Mouse (Mus musculus): ENCODE measurements around the gene Phf12.

The Phf12 gene

GRCm38 (mm10) chr11:77982441-77982905, at the start of gene Phf12:
Phf12 (plus strand) TSS chr11:77982754.
- peak; percentile 100 for DNase-seq (ENCODE audit: low read depth, low spot score)

GRCm38 (mm10) chr11:77934111-77934521, 48.4 kb upstream of the Phf12 start:
- no peak for DNase-seq (ENCODE audit: low read depth, low spot score)

DNA sequence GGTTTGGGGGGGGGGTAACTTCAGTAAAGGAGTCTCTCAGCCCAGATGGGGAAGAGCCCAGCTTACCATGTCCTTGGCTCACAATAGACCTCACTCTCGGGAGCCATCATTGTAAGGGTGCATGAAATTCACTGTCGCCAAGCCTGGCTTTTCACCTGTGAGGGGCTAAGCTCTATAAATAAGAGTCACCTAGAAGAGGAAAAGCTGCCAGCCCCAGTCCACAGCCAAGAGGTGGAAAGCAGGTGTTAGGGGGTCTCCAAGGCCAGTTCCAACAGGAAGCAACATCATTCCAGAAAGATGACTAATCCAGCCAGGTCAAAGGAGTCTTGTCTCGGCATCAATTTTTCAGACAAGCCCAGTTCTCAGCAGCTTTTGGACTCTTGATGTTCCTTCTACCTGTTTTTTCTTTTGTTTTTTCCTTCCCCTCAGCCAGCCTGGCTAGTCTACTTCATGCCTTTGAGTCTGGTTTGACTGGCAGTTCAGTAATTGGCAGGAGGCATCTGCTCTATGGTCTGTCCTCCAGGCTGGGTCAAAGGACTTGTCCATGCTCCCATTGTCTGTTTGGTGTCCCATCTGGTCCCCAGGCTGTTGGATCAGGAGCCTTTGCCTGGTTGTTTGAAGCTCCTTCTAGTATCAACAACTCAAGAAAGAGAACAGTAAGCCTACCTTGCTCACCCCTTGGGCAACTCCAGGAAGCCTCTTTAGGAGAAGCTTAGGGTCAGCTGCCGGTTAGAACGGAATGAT, 47.8 kb upstream of the Phf12 start:
- DNase-seq (ENCODE audit: low read depth, low spot score): no peak

DNA sequence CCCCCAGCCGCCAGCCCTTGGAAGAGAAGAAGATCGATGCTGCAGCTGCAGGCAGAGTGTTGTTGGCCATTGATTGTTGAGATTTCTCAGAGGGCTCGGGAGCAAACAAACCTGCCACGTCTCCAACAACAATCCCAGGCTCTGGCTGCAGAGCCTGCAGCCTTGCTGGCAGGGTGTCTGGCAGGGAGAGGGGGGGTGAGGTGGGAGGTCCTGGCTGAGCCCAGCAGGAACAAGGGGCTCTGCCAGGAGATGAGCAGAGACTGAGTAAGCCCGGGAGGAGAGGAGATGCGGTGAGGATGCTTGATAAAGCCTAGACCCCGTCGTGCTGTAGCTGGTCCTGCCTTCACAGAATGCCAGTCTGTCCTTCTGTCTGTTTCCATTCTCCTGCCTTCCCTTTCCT, 45.7 kb upstream of the Phf12 start:
- no peak for DNase-seq (ENCODE audit: low read depth, low spot score)

DNA sequence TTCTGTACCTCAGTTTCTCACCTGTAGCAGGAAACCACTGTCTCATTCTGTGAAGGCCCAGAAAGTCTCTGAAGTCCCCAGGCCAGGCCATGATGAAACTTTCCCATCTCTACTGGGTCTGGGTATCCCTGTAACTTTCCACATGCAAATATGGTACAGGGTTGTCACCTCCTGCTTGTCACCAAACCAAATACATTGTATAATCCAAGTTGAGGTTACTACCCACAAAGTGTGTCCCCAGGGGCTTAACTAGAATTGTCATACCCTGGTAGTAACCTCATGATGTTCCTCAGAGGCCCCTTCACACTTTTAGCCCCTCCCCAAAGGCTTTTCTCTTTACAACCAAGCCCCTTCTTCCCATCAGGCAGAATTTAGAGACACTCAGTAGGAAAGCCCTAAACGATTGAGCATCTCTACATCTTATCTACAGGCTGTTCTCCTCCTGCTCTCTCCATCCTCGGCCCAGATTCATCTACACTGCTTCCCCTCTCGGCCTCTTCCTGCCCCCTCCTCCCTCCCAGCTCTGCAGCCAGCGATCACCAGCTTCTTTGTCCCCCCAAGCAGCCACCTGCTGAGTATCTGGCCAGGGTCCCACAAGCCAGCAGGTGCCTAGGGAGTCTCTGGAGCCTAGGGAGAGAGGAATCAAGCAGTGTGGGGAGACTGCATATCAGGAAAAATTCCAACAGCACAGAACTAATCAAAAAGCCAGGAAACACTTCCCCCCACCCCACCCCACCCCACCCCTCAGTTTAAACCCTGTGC, 44.7 kb upstream of the Phf12 start:
- no peak for DNase-seq (ENCODE audit: low read depth, low spot score)

DNA sequence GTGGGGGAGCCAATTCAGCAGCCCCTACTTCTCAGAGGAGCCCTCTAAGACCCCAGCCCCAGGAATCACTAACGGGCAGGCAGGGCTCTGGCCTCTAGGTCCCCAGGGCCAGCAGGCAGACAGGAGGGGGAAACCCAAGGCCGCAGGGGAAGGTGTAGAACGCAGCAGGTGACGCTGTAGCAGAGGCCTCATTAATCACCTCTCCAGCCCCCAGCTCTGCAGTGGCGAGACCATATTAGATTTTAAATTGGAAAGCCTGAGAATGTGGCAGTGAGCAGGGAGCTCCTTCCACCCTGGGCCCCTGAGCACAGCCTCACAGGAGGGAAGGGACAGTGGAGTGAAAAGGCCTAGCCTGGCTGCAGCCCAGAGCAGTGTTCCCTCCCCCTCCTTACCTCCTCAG, 40.3 kb upstream of the Phf12 start:
- no peak for DNase-seq (ENCODE audit: low read depth, low spot score)

DNA sequence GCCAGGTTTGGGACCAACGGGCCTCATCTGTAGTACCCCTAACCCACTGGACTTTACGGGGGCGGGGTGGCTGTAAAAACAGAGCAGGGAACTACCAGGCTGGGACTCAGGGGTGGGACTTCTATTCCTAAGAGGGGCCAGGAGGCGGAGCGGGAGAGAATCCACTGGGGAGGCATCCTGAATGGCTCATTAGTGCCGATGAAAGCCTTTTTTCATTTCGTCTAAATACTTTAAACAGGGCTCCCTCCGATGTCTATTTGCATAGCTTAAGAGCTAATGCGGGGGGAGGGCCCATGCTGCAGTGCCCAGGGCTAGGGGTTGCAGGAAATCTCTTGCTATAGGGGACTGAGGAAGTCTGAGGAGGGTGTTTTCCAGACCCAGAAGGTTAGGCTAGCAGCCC, 34.7 kb upstream of the Phf12 start:
- peak; percentile 52 for DNase-seq (ENCODE audit: low read depth, low spot score)

DNA sequence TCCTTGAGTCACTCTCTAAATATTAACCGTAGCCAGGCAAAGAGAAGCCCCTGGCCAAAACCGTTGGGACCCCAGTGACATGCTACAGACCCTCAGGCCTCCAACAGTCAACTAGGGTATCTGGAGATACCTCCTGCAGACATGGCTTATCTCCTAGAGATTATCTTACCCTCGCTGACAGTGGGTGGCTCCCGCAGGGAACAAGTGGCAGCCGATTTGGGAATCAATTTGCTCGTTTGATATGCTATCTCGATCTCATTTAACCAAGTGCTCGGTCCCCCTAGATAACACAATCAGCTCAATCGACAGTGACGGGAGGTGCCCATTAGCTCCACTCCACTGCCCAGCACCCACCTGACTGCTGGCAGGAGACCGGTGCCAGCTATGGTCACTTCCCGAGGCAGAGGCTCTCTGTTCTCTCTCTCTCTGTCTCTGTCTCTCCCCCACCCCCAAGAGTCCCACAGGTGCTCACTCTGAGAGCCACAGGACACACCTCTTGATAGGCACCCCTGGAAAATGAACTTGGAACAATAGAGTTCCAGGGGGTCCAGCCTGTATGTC, 32.3 kb upstream of the Phf12 start:
- DNase-seq (ENCODE audit: low read depth, low spot score): no peak

- no peak for DNase-seq (ENCODE audit: low read depth, low spot score)
Measured at GRCm38 (mm10) chr11:77950797-77951228, 31.7 kb upstream of the Phf12 start.

DNA sequence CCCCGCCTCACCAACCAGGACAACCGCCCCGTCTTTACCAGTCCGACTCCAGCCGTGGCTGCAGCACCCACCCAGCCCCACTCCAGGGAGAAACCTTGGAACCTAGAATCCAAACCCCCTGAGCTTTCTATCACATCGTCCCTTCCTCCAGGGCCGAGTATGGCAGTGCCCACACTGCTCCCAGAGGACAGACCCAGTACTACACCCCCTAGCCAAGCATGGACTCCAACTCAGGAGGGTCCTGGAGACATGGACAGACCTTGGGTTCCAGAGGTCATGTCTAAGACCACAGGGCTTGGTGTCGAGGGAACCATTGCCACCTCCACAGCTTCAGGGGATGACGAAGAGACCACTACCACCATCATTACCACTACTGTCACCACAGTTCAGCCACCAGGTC, 28.9 kb upstream of the Phf12 start:
- peak; percentile 45 for DNase-seq (ENCODE audit: low read depth, low spot score)

DNA sequence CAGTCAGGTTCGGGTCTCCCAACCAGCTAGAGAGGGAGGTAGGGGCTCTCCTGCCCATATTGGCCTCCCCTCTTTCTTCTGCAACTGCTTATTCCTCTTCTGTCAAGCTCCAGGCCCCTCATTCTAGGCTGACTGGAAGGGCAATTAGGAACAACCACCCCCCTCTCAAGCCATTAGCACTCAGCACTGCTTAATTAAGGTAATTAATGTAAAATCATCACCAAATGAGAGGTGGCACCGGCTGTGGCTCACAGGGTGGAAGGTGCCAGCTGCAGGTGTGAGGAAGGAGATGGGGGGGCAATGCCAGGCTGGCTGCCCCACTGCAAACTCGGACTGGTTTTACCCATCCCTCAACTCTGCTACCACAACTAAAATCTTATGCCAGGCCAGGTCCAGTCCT, 26.1 kb upstream of the Phf12 start:
- DNase-seq (ENCODE audit: low read depth, low spot score): no peak

GRCm38 (mm10) chr11:77958268-77958667, 24.3 kb upstream of the Phf12 start:
- DNase-seq (ENCODE audit: low read depth, low spot score): no peak

DNA sequence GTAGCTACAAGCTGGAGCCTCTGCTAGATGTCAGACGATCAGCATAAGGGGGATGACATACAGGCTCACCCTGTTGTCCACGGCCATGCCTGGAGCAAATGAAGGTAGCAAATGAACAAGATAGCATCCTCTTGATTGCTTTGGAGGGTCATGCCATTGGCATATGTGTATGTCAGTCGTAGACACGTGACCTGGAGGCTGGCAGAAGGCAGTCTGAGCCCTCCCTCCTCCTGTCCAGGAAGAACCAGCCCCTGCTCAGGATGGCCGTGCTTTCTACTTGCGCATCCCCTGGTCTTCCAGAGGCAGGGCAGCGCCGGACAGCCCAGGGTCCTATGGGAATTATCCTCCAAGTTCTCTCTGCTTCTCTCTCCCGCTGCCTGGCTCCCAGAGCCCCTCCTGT, 23.6 kb upstream of the Phf12 start:
- no peak for DNase-seq (ENCODE audit: low read depth, low spot score)

DNA sequence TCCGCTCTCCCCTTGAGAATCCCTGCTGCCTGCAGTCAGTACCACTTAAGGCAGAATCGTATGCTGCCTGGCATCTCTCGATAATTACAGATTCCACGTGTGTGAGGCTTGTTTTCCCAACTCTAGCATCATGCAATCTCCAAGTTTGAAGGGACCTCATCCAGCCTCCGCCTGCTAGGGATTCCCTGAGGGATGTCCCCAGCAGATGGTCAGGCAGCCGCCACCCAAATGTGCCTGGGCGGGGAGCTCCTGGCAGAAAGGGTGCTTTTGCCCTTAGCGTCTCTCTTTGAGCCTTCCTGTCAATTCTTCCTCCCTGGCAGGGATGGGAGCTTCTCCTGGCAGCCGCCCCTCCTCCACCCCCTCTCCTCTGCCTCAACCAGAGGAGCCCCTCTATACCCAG, 22.4 kb upstream of the Phf12 start:
- no peak for DNase-seq (ENCODE audit: low read depth, low spot score)

- no peak for DNase-seq (ENCODE audit: low read depth, low spot score)
Measured at GRCm38 (mm10) chr11:77960898-77961297, 21.7 kb upstream of the Phf12 start.

GRCm38 (mm10) chr11:77962946-77963345, 19.6 kb upstream of the Phf12 start:
- DNase-seq (ENCODE audit: low read depth, low spot score): no peak

DNA sequence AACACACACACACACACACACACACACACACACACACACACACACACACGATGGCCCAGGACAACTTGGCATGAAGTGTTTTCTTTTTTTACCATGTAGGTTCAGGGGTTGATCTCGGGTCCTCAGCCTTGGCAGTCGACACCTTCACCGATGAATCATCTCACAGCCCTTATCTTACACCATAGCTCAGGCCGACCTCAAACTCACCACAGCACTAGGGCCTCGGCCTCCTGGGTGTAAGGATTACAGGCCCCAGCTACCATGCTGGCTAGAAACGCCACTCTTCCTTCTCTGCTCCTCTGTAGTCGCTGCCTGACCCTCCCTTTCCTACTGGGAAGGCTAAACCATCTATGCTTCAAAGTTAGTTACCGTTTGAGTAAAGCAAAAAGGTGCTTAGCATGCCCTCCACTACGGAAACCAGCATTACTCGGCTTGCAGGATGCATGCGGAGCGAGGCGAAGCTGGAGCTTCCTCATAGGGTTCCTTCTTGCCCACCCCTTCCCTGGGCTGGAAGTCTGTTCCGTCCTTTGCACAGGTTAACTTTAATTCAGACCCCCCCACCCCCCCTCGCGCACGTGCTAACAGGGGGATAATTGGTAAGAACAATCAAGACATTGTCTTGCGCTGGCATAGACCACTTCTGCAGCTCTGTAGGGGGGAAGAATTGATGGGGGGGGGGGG, 18.0 kb upstream of the Phf12 start:
- DNase-seq (ENCODE audit: low read depth, low spot score): no peak

DNA sequence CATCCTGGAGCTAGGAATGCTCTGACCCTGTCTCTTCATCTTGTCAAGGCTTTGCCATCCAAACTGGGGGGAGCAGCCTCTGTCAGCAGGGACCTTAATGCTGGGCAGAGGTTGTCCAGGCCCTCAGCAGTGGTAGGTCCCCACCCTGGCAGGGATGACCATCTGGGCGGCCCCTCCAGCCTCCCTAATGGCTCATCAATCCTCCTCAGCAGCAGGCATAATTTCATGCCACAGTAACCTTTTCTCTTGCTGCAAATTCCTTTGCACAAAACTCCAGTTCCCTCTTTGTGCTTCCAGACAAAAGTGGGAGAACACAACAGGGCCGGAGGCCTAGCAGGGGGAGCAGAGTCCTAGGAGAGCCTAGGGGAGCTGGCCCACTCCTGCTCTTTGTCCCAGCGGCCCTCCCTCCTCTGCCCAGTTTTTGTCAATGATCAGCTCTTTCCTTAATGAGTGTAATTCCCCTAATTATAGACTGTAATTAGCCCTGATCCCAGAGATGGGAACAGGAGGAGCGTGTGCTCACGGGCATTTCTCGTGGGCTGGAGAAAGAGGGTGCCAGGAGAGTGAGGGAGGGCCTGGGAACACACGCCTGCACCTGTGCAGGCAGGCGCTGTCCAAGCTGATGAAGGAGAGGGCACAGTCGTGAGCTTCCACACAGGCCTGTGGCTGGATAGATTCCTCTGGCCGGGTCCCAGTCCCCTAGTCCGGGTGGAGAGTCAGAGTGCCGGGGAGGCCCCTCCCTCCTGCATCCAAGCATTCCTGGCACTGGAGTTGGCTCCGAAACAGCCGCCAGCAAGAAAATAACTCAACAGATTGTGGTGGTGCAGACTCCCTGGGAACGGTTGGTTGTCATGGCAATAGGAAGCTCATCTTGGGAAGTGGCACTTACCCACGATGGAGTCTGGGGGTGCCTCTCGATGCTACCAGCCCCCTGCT, 17.2 kb upstream of the Phf12 start:
- peak; percentile 79 for DNase-seq (ENCODE audit: low read depth, low spot score)

DNA sequence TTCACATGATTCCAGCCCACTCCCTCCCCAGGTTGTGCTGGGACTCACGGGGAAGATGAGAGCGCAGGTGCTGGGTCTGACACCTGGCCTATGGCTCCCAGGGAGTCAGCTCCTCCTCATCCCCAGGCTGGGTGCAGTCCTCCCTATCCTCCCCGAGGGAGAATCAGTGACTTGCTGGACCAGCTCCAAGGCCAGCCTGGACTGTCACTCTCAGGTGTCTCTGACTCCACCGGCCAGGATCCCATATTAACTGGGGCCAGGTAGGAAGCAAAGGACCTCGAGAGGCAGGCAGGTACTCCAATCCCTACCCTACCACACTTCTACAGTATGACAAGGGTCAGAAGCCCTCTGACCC, 16.5 kb upstream of the Phf12 start:
- no peak for DNase-seq (ENCODE audit: low read depth, low spot score)

- peak; percentile 84 for DNase-seq (ENCODE audit: low read depth, low spot score)
Measured at GRCm38 (mm10) chr11:77967114-77967513, 15.4 kb upstream of the Phf12 start.

- no peak for DNase-seq (ENCODE audit: low read depth, low spot score)
Measured at GRCm38 (mm10) chr11:77968786-77969185, 13.8 kb upstream of the Phf12 start.

All from mesoderm, embryonic 11.5 days (tissue).